Mouse (Mus musculus): ENCODE results near the gene Pdzrn4. TPM values are rescaled to one million over a fixed set of nuclear protein-coding genes. Genes with fewer than 3 reads are reported as not detected.

Gene Pdzrn4
- total and polyA plus RNA-seq, 2 experiments from 2014 or later, result 14.6 to 23.0 TPM

DNA sequence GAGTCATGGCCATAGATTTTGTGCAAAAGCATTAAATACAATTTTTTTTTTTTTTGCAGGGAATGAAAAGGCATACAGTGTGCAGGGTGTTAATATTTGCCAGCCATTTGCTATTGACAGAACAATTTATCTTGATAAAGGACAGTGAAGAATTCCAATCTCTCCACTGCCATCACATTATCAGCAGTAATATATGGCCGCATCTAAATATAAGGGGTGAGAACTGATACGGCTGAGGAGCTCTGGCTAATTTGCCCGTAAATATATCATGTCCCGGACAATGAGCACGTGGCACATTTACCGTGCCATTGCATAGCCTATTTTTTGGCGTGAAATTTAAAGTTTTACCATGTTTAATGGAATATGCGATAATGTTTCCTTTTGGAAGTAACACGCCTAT, 128.7 kb downstream of the Pdzrn4 start:
- Histone ChIP-seq H3K4me1 (ENCODE audit: insufficient read depth, low read length) (no peaks in the 10 kb centered on the region), H3K36me3 (ENCODE audit: insufficient read depth, low read length) (no peaks in the 10 kb centered on the region), H3K27me3 (ENCODE audit: insufficient read depth, low read length) (no peaks in the 10 kb centered on the region), H3K4me3 (ENCODE audit: low read depth, low read length) (no peak overlapping the region), H3K9ac (replicated peaks; ENCODE audit: low read length, poor library complexity, severe bottlenecking) (no peak overlapping the region), H3K27ac (ENCODE audit: low read depth, low read length) (no peak overlapping the region), H3K9me3 (ENCODE audit: low read length) (no peaks in the 10 kb centered on the region), H3K4me2 (ENCODE audit: low read depth, low read length, poor library complexity, severe bottlenecking) (no peak overlapping the region)
- no peak for TF ChIP-seq CTCF (IDR thresholded peaks at IDR 0.05)
- 91% methylated on average over 9 of the region's 9 CpGs for WGBS
- DNase-seq (ENCODE audit: low spot score) (no peak), ATAC-seq (ENCODE audit: low FRiP score) (no peak)

DNA sequence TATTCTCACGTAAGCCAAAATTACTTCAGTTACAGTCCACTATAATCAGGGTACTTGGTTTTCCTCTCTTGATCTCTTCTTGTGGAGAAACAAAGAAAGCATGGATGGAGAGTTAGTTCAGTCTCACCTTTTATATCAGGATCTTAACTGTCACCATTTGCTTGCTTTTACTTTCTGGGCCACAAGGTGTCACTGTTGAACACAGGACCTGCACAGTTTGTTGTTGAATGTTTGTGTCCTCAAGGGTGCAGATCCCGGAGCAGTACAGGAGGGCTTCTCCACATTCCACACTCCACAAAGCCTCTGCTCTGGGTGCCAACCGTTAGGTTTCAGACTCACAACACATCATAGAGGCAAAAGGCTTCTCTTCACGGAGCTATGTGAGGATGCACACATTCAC, 130.1 kb downstream of the Pdzrn4 start:
- no peak overlapping the region for H3K27ac ChIP-seq (ENCODE audit: low read depth, low read length)
- 72% methylated on average over 4 of the region's 4 CpGs for WGBS
- H3K4me2 ChIP-seq (ENCODE audit: low read depth, low read length, poor library complexity, severe bottlenecking), result no peak overlapping the region
- no peak overlapping the region for H3K4me3 ChIP-seq (ENCODE audit: low read depth, low read length)
- H3K4me1 ChIP-seq (ENCODE audit: insufficient read depth, low read length), result no peaks in the 10 kb centered on the region
- H3K27me3 ChIP-seq (ENCODE audit: insufficient read depth, low read length), result no peaks in the 10 kb centered on the region
- H3K9ac ChIP-seq (replicated peaks; ENCODE audit: low read length, poor library complexity, severe bottlenecking), result no peak overlapping the region
- ATAC-seq (ENCODE audit: low FRiP score) (no peak), DNase-seq (ENCODE audit: low spot score) (no peak)
- H3K9me3 ChIP-seq (ENCODE audit: low read length), result no peaks in the 10 kb centered on the region
- no peaks in the 10 kb centered on the region for H3K36me3 ChIP-seq (ENCODE audit: insufficient read depth, low read length)
- peak; percentile 65 for TF ChIP-seq CTCF (IDR thresholded peaks at IDR 0.05)

- ATAC-seq (ENCODE audit: low FRiP score) (no peak), DNase-seq (ENCODE audit: low spot score) (no peak)
- Histone ChIP-seq H3K4me3 (ENCODE audit: low read depth, low read length) (no peak overlapping the region), H3K9ac (replicated peaks; ENCODE audit: low read length, poor library complexity, severe bottlenecking) (no peak overlapping the region), H3K27me3 (ENCODE audit: insufficient read depth, low read length) (no peaks in the 10 kb centered on the region), H3K9me3 (ENCODE audit: low read length) (no peaks in the 10 kb centered on the region), H3K27ac (ENCODE audit: low read depth, low read length) (no peak overlapping the region), H3K36me3 (ENCODE audit: insufficient read depth, low read length) (no peaks in the 10 kb centered on the region), H3K4me2 (ENCODE audit: low read depth, low read length, poor library complexity, severe bottlenecking) (no peak overlapping the region), H3K4me1 (ENCODE audit: insufficient read depth, low read length) (no peaks in the 10 kb centered on the region)
- 25% methylated on average over 1 of the region's 1 CpGs for WGBS
- TF ChIP-seq CTCF (IDR thresholded peaks at IDR 0.05), result no peak
These were observed 146.6 kb downstream of the Pdzrn4 start for GRCm38 (mm10) chr15:92543252-92543651.

DNA sequence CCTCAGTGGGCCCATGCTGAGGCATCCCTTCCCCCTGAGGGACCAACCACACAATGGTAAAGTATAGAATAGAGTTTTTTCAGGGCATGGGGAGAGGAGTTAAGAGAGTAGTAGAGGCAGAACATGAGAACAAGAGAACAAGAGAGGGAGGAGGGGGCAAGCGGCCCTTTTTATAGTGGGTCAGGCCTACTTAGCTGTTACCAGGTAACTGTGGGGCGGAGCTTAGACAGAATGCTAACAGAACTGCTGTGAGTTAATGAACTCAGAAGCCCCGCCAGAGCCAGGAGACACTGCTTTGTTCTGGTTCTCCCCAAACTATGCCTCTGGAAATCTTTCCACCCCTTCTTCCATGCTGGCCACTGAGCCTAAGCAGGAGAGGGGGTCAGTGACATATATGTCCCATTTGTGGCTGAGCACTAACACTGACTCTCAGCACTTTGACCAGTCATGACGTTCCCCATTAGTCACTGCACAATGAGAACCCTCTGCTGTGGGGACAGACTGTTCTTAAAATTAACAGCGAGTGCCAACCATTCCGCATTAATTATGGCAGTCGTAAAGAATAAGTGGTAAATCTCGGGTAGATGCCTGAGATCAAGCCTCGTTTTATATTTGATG, 150.7 kb downstream of the Pdzrn4 start:
- DNase-seq (ENCODE audit: low spot score), result no peak
- no peak for ATAC-seq (ENCODE audit: low FRiP score)
- Histone ChIP-seq H3K9me3 (ENCODE audit: low read length) (no peaks in the 10 kb centered on the region), H3K9ac (replicated peaks; ENCODE audit: low read length, poor library complexity, severe bottlenecking) (no peak overlapping the region), H3K4me3 (ENCODE audit: low read depth, low read length) (no peak overlapping the region), H3K4me2 (ENCODE audit: low read depth, low read length, poor library complexity, severe bottlenecking) (no peak overlapping the region), H3K27me3 (ENCODE audit: insufficient read depth, low read length) (no peaks in the 10 kb centered on the region), H3K4me1 (ENCODE audit: insufficient read depth, low read length) (no peaks in the 10 kb centered on the region), H3K27ac (ENCODE audit: low read depth, low read length) (no peak overlapping the region), H3K36me3 (ENCODE audit: insufficient read depth, low read length) (no peaks in the 10 kb centered on the region)
- TF ChIP-seq CTCF (IDR thresholded peaks at IDR 0.05), result no peak
- 68% methylated on average over 9 of the region's 9 CpGs for WGBS

DNA sequence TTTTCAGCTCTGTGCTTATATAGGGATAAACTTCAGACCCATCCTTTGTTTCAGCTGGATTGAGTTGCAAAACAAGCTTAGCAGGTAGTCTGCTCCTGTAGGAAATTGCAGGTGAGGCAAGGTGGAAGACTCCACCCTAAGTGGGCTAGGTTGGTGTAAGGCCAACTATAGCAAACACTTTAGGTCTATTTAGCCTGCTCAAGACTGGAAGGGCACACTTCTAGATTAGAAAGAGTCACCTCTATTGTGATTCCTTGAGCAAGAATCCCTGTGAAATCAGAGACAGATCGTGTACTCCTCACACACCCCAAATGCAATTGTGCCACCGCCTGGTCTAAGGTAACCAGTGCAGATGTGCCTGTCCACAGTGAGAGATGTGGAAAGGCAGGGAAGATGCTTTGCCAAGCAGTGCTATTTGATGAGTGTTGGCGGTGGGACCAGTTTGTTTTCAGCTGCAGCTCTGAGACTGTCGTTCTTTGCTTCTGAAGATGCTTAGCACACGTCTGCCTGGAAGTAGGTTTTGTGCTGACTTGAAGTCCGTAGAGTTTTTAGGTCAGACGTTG, 158.4 kb downstream of the Pdzrn4 start:
- Histone ChIP-seq H3K4me2 (ENCODE audit: low read depth, low read length, poor library complexity, severe bottlenecking) (no peak overlapping the region), H3K27ac (ENCODE audit: low read depth, low read length) (no peak overlapping the region), H3K27me3 (ENCODE audit: insufficient read depth, low read length) (no peaks in the 10 kb centered on the region), H3K9ac (replicated peaks; ENCODE audit: low read length, poor library complexity, severe bottlenecking) (no peak overlapping the region), H3K4me1 (ENCODE audit: insufficient read depth, low read length) (no peaks in the 10 kb centered on the region), H3K9me3 (ENCODE audit: low read length) (no peaks in the 10 kb centered on the region), H3K4me3 (ENCODE audit: low read depth, low read length) (no peak overlapping the region), H3K36me3 (ENCODE audit: insufficient read depth, low read length) (no peaks in the 10 kb centered on the region)
- no peak for TF ChIP-seq CTCF (IDR thresholded peaks at IDR 0.05)
- ATAC-seq (ENCODE audit: low FRiP score) (no peak), DNase-seq (ENCODE audit: low spot score) (no peak)
- 73% methylated on average over 7 of the region's 7 CpGs for WGBS

DNA sequence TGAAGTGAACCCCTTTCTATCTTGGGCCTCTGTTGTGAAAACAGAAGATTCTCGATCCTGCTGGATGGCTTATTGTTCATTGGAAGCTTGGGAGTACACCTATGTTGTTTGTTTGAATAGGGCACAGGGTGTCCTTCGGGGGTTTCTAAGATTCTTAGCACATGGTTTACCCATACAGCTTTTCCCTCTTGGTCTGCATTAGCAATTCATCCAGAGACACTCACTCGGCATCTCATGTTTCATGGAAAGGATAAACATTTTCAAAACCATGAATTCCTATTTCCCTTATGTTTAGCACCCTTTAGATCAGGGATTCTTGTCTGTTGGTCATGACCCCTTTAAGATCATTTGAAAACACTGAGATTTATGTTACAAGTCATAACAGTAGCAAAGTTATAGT, 159.0 kb downstream of the Pdzrn4 start:
- no peaks in the 10 kb centered on the region for H3K4me1 ChIP-seq (ENCODE audit: insufficient read depth, low read length)
- 68% methylated on average over 3 of the region's 3 CpGs for WGBS
- H3K27ac ChIP-seq (ENCODE audit: low read depth, low read length), result no peak overlapping the region
- DNase-seq (ENCODE audit: low spot score), result no peak
- H3K4me3 ChIP-seq (ENCODE audit: low read depth, low read length), result no peak overlapping the region
- no peaks in the 10 kb centered on the region for H3K36me3 ChIP-seq (ENCODE audit: insufficient read depth, low read length)
- no peaks in the 10 kb centered on the region for H3K27me3 ChIP-seq (ENCODE audit: insufficient read depth, low read length)
- no peaks in the 10 kb centered on the region for H3K9me3 ChIP-seq (ENCODE audit: low read length)
- H3K9ac ChIP-seq (replicated peaks; ENCODE audit: low read length, poor library complexity, severe bottlenecking), result no peak overlapping the region
- no peak overlapping the region for H3K4me2 ChIP-seq (ENCODE audit: low read depth, low read length, poor library complexity, severe bottlenecking)
- TF ChIP-seq CTCF (IDR thresholded peaks at IDR 0.05), result no peak
- no peak for ATAC-seq (ENCODE audit: low FRiP score)

Data from midbrain, postnatal 0 days (tissue).